Mouse (Mus musculus) frontal cortex, postnatal 14 days (tissue): Measurements from ENCODE around the gene Crim1.

Experiments
- DNase-seq, 2 experiments: peaks; one replicate each; pipeline ENCODE4 v3.0.0; 2022; ENCODE audit warnings: low spot score in 2 of 2

Crim1 gene

GRCm38 (mm10) chr17:78209646-78210045 is 9.6 kb downstream of the Crim1 start:
- no peak for DNase-seq

- DNase-seq: no peak
Measured at GRCm38 (mm10) chr17:78211881-78212280, 11.8 kb downstream of the Crim1 start.

GRCm38 (mm10) chr17:78213128-78213527 is 13.1 kb downstream of the Crim1 start:
- DNase-seq: no peak

- no peak for DNase-seq
Measured at GRCm38 (mm10) chr17:78216526-78216925, 16.5 kb downstream of the Crim1 start.

GRCm38 (mm10) chr17:78217406-78217805 is 17.4 kb downstream of the Crim1 start:
- DNase-seq: no peak

GRCm38 (mm10) chr17:78218506-78219232 is 18.6 kb downstream of the Crim1 start:
- no peak for DNase-seq

- no peak for DNase-seq
Measured at GRCm38 (mm10) chr17:78221007-78221642, 21.1 kb downstream of the Crim1 start.

GRCm38 (mm10) chr17:78221860-78222259 is 21.8 kb downstream of the Crim1 start:
- no peak for DNase-seq

- DNase-seq: no peak
Measured at GRCm38 (mm10) chr17:78223988-78224387, 23.9 kb downstream of the Crim1 start.

GRCm38 (mm10) chr17:78225547-78225946 is 25.5 kb downstream of the Crim1 start:
- no peak for DNase-seq

GRCm38 (mm10) chr17:78227211-78227610 is 27.2 kb downstream of the Crim1 start:
- DNase-seq: no peak

- DNase-seq: no peak
Measured at GRCm38 (mm10) chr17:78231567-78231966, 31.5 kb downstream of the Crim1 start.

- no peak for DNase-seq
Measured at GRCm38 (mm10) chr17:78232703-78233102, 32.7 kb downstream of the Crim1 start.

- DNase-seq: no peak
Measured at GRCm38 (mm10) chr17:78233873-78234272, 33.8 kb downstream of the Crim1 start.

GRCm38 (mm10) chr17:78236126-78236525 is 36.1 kb downstream of the Crim1 start:
- DNase-seq: no peak

GRCm38 (mm10) chr17:78237954-78238353 is 37.9 kb downstream of the Crim1 start:
- DNase-seq: no peak

GRCm38 (mm10) chr17:78240161-78240560 is 40.1 kb downstream of the Crim1 start:
- no peak for DNase-seq

GRCm38 (mm10) chr17:78241238-78241637 is 41.2 kb downstream of the Crim1 start:
- no peak for DNase-seq

- no peak for DNase-seq
Measured at GRCm38 (mm10) chr17:78244752-78245151, 44.7 kb downstream of the Crim1 start.

- DNase-seq: no peak
Measured at GRCm38 (mm10) chr17:78245444-78245843, 45.4 kb downstream of the Crim1 start.

- no peak for DNase-seq
Measured at GRCm38 (mm10) chr17:78246634-78247383, 46.8 kb downstream of the Crim1 start.

GRCm38 (mm10) chr17:78248197-78248596 is 48.1 kb downstream of the Crim1 start:
- DNase-seq: no peak

- DNase-seq: no peak
Measured at GRCm38 (mm10) chr17:78248943-78249342, 48.9 kb downstream of the Crim1 start.
